Mouse (Mus musculus): ENCODE measurements at regions not wholly inside any gene's neighbourhood (a gene's known extent, or its start where the extent isn't known, plus 50 kb on each side); places are given as distances from the start of the nearest gene placed in this dataset.

DNA sequence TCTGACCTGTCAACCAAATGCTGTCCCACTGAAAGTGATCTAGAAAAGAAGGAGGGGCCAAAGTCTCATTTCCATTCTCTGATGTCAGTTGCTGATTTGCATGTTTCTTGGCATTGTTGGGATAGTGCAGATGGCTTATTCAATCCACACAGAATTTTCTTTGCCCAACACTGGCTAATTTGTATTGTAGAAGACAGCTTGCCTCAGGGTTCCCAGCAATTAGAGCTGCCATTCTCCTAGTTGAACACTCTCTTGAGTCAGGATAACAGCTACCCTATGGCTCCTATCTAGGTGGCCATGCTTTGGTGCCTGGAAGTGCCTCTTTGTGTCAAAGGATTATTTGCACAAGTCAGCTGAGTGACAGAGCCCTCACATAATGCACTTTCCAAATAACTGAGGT lies 569.0 kb downstream of the Lrriq3 start:
- no peak for TF ChIP-seq CTCF (IDR thresholded peaks at IDR 0.05)
- TF ChIP-seq EP300 (IDR thresholded peaks at IDR 0.05; ENCODE audit: insufficient read depth, low read depth, low read length): no peak
- no peak for TF ChIP-seq POLR2A (IDR thresholded peaks at IDR 0.05; ENCODE audit: insufficient read depth, low read depth, low read length)

DNA sequence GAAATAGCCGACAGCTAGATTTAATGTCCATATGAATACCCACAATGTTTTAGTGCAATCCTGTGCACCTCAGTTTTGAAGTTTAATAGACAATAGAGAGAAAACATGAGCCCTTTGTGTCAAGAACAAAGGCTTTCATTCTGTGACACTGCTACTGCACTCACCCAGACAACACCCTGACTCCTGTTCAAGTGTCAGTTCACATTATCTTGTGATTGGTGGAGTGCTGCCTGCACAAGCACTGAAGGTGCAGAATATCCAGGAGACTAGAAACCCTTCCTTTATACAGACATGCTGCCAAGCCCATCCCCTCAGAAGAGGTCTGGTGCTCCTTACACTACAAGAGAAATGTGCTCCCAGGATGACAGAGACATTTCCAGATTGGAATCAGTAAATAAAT lies 579.3 kb downstream of the Lrriq3 start:
- Histone ChIP-seq H3K9ac (ENCODE audit: low read depth, low read length) (no peak overlapping the region), H3K36me3 (ENCODE audit: control insufficient read depth, insufficient read depth, low read length) (no peaks in the 10 kb centered on the region), H3K79me2 (replicated peaks; ENCODE audit: control insufficient read depth, insufficient read depth, low read length) (no peaks in the 10 kb centered on the region), H3K27me3 (ENCODE audit: control insufficient read depth, insufficient read depth, low read length) (no peaks in the 10 kb centered on the region), H3K27ac (no peak overlapping the region), H3K4me3 (no peak overlapping the region), H3K4me1 (ENCODE audit: control insufficient read depth, insufficient read depth, low read length) (no peaks in the 10 kb centered on the region)
- 67% methylated on average over 1 of the region's 1 CpGs for WGBS
- intact Hi-C loops (cut with DNase I): no loop called here
- no peak for DNase-seq
- no peak for TF ChIP-seq EP300 (IDR thresholded peaks at IDR 0.05; ENCODE audit: insufficient read depth, low read depth, low read length)
- TF ChIP-seq CTCF (IDR thresholded peaks at IDR 0.05): no peak
- no peak for TF ChIP-seq POLR2A (IDR thresholded peaks at IDR 0.05; ENCODE audit: insufficient read depth, low read depth, low read length)

More for the DNA sequence above, 569.0 kb downstream of the Lrriq3 start:
- H3K27me3 ChIP-seq (ENCODE audit: control insufficient read depth, insufficient read depth, low read length): no peaks in the 10 kb centered on the region
- H3K9ac ChIP-seq (ENCODE audit: low read depth, low read length): no peak overlapping the region
- no peak for DNase-seq
- H3K36me3 ChIP-seq (ENCODE audit: control insufficient read depth, insufficient read depth, low read length): no peaks in the 10 kb centered on the region
- H3K79me2 ChIP-seq (replicated peaks; ENCODE audit: control insufficient read depth, insufficient read depth, low read length): no peaks in the 10 kb centered on the region
- H3K4me1 ChIP-seq (ENCODE audit: control insufficient read depth, insufficient read depth, low read length): no peaks in the 10 kb centered on the region
- intact Hi-C loops (cut with DNase I): no loop called here
- H3K27ac ChIP-seq: no peak overlapping the region
- no peak overlapping the region for H3K4me3 ChIP-seq

DNA sequence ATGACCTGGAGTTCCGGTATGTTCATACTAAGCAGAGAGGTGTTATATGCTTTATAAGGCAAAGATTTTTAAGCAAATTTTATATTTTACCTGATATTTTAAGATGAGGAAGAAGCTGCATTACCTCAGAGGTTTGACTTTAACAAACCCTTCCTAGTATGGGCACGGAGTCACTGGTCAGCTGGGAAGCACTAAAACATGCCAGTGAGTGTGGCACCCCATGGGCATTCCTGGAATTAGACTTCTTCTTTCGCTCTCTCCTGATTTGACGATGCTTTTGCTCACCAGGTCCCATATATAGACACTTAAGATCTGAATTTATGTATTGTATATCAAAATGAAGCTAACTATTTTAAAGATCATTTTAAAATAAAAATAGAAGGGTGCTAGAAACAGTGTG lies 587.0 kb downstream of the Lrriq3 start:
- TF ChIP-seq POLR2A (IDR thresholded peaks at IDR 0.05; ENCODE audit: insufficient read depth, low read depth, low read length): no peak
- TF ChIP-seq EP300 (IDR thresholded peaks at IDR 0.05; ENCODE audit: insufficient read depth, low read depth, low read length): no peak
- no peak for TF ChIP-seq CTCF (IDR thresholded peaks at IDR 0.05)
- intact Hi-C loops (cut with DNase I): no loop called here
- H3K36me3 ChIP-seq (ENCODE audit: control insufficient read depth, insufficient read depth, low read length): no peaks in the 10 kb centered on the region
- no peaks in the 10 kb centered on the region for H3K4me1 ChIP-seq (ENCODE audit: control insufficient read depth, insufficient read depth, low read length)
- WGBS: 79% methylated on average over 4 of the region's 4 CpGs
- no peak overlapping the region for H3K27ac ChIP-seq
- no peaks in the 10 kb centered on the region for H3K79me2 ChIP-seq (replicated peaks; ENCODE audit: control insufficient read depth, insufficient read depth, low read length)
- no peak overlapping the region for H3K9ac ChIP-seq (ENCODE audit: low read depth, low read length)
- no peak overlapping the region for H3K4me3 ChIP-seq
- DNase-seq: no peak
- no peaks in the 10 kb centered on the region for H3K27me3 ChIP-seq (ENCODE audit: control insufficient read depth, insufficient read depth, low read length)

DNA sequence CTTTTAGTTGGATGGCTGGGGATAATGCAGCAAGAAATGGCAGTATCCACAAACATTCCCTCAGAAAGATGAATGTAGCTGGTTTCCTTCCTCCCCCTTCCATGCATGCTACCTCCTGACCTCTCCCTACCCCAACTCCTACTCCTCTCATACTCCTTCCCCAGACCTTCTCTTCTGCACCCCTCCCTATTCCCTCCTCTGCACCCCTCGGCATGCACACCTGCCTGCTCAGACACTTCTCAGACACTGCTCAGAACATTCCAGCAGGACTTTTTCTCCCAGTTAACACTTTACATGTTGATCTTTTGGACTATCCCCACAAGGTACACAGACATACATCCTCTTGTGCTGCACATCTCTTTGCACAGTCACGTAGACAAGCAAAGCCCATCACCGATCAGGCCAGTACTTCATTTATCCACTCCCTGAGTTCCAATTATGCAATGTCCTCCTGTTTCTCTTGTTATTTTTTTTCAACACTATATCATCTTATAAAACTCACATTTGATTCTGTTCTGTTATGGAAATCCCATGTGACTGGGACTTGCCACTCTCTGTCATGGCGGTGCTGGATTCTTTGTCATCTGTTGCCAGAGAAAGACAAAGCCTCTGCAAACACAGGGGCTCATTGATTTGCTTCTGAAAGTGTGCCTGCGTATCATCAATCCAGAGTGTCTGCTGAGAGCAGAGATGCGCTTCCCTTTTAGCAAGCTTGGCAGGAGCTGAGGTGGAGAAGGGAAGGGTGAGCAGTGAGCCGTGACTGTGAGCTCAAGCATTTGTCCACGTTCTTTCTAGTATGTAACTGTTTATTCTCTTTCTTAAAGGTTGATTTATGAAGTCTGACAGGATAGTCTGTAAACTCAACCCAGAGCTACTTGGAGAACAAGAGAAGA lies 589.9 kb downstream of the Lrriq3 start:
- no peaks in the 10 kb centered on the region for H3K27me3 ChIP-seq (ENCODE audit: control insufficient read depth, insufficient read depth, low read length)
- no peak overlapping the region for H3K9ac ChIP-seq (ENCODE audit: low read depth, low read length)
- no peak for DNase-seq
- H3K27ac ChIP-seq: no peak overlapping the region
- intact Hi-C loops (cut with DNase I): no loop called here
- WGBS: 71% methylated on average over 8 of the region's 8 CpGs
- H3K79me2 ChIP-seq (replicated peaks; ENCODE audit: control insufficient read depth, insufficient read depth, low read length): no peaks in the 10 kb centered on the region
- no peaks in the 10 kb centered on the region for H3K4me1 ChIP-seq (ENCODE audit: control insufficient read depth, insufficient read depth, low read length)
- H3K36me3 ChIP-seq (ENCODE audit: control insufficient read depth, insufficient read depth, low read length): no peaks in the 10 kb centered on the region
- no peak for TF ChIP-seq CTCF (IDR thresholded peaks at IDR 0.05)
- TF ChIP-seq EP300 (IDR thresholded peaks at IDR 0.05; ENCODE audit: insufficient read depth, low read depth, low read length): no peak
- no peak for TF ChIP-seq POLR2A (IDR thresholded peaks at IDR 0.05; ENCODE audit: insufficient read depth, low read depth, low read length)
- no peak overlapping the region for H3K4me3 ChIP-seq

DNA sequence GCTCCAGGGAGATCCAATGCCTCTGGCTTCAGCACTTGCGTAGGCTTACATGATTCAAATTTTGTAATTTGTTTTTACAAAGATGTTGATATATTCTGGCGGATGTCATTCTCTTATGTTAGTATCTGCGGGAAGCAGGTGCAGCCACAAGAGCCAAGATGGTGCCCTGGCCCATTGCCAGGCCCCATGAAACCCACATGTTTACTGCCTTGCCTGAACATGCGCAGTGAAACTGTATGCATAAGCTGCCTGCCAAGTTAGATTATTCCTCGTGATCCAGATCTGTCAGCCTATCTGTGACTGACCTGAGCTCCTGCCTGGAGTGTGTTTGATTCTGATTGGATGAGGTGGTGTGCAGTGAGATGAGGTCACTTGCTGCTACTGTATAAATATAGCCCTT lies 595.1 kb downstream of the Lrriq3 start:
- no peak for DNase-seq
- WGBS: 69% methylated on average over 5 of the region's 5 CpGs
- H3K36me3 ChIP-seq (ENCODE audit: control insufficient read depth, insufficient read depth, low read length): no peaks in the 10 kb centered on the region
- no peak overlapping the region for H3K9ac ChIP-seq (ENCODE audit: low read depth, low read length)
- no peaks in the 10 kb centered on the region for H3K4me1 ChIP-seq (ENCODE audit: control insufficient read depth, insufficient read depth, low read length)
- intact Hi-C loops (cut with DNase I): no loop called here
- H3K27ac ChIP-seq: no peak overlapping the region
- no peaks in the 10 kb centered on the region for H3K27me3 ChIP-seq (ENCODE audit: control insufficient read depth, insufficient read depth, low read length)
- H3K4me3 ChIP-seq: no peak overlapping the region
- TF ChIP-seq POLR2A (IDR thresholded peaks at IDR 0.05; ENCODE audit: insufficient read depth, low read depth, low read length) (no peak), EP300 (IDR thresholded peaks at IDR 0.05; ENCODE audit: insufficient read depth, low read depth, low read length) (no peak), CTCF (IDR thresholded peaks at IDR 0.05) (no peak)
- no peaks in the 10 kb centered on the region for H3K79me2 ChIP-seq (replicated peaks; ENCODE audit: control insufficient read depth, insufficient read depth, low read length)

DNA sequence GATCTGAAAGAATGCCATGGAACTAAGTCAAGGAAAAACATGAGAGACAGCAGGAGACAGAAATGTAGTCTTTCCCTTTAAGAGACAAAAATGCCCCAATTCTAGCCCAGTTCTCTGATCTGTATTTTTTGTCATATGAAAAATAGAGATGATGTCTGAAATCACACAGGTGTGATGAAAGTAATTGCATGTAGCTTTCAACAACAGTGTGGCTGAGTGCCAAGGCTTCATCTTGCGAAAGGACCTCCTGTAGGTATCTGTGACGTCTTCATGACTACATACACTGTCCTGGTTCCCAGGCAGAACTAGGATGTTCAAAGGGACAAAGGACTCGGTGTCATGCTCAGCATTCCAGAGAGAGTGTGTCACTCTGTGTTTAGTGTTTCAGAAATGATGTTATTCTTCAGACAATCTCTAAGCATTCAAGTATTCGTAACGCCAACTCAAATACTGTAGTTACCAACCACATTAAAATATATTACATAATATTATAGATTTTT lies 629.8 kb downstream of the Lrriq3 start:
- 68% methylated on average over 5 of the region's 5 CpGs for WGBS
- Histone ChIP-seq H3K4me1 (ENCODE audit: control insufficient read depth, insufficient read depth, low read length) (no peaks in the 10 kb centered on the region), H3K9ac (ENCODE audit: low read depth, low read length) (no peak overlapping the region), H3K36me3 (ENCODE audit: control insufficient read depth, insufficient read depth, low read length) (no peaks in the 10 kb centered on the region), H3K4me3 (no peak overlapping the region), H3K27ac (no peak overlapping the region), H3K27me3 (ENCODE audit: control insufficient read depth, insufficient read depth, low read length) (no peaks in the 10 kb centered on the region), H3K79me2 (replicated peaks; ENCODE audit: control insufficient read depth, insufficient read depth, low read length) (no peaks in the 10 kb centered on the region)
- intact Hi-C loops (cut with DNase I): no loop called here
- TF ChIP-seq CTCF (IDR thresholded peaks at IDR 0.05) (no peak), EP300 (IDR thresholded peaks at IDR 0.05; ENCODE audit: insufficient read depth, low read depth, low read length) (no peak), POLR2A (IDR thresholded peaks at IDR 0.05; ENCODE audit: insufficient read depth, low read depth, low read length) (no peak)
- DNase-seq: no peak

Data from heart, adult 2 months (tissue).